Mouse (Mus musculus) large intestine, adult 2 months (tissue): Measurements from ENCODE around the gene Zscan20. TPM values are rescaled to one million over a fixed set of nuclear protein-coding genes. Genes with fewer than 3 reads are reported as not detected.

Experiments
- polyA plus RNA-seq: library from polyadenylated mRNA; depleted of rRNA; stranded (reverse); fragments of >200 nt; gene quantifications from 2 replicates; pipeline ENCODE4 v1.2.3, GENCODE M21; 2012; rRNA removed

Zscan20 gene
- polyA plus RNA-seq, 1 experiment: 1.5 TPM

Other genes starting within 250 kb of the Zscan20 start
- gene Tlr12, start 8.5 kb upstream of the Zscan20 start, polyA plus RNA-seq: 6.0 and 9.0 TPM in 2 replicates
- 76.7 and 79.9 TPM in 2 replicates for gene Phc2, start 44.6 kb upstream of the Zscan20 start, polyA plus RNA-seq
- 0.04 and 0.15 TPM in 2 replicates for gene A3galt2, start 145.3 kb upstream of the Zscan20 start, polyA plus RNA-seq
- 11.7 and 13.6 TPM in 2 replicates for gene Zfp362, start 195.9 kb upstream of the Zscan20 start, polyA plus RNA-seq